Mouse (Mus musculus): ENCODE data around the gene Insl5.

DNA sequence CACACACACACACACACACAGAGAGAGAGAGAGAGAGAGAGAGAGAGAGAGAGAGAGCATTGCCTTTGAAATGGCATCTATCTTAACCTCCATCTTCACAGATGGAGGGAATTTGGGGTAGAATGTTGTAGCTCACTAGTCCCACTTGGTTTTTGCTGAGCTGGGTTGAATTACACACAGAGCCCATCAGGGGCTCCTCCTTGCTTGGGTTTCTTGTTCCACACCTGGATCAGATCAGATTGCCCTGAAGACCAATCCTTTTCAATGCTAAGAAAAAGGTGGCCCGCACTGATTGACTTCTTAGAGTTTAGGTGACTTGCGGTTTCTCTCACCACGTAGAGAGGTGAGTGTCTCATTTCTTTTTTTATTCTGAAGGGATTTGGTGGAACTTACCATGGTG, 35.0 kb downstream of the Insl5 start:
- TF ChIP-seq CTCF (conservative IDR thresholded peaks at IDR 0.05; ENCODE audit: low read length) (no peak), NANOG (IDR thresholded peaks at IDR 0.05; ENCODE audit: borderline replicate concordance, low read length) (no peak), POU5F1 (IDR thresholded peaks at IDR 0.05; ENCODE audit: borderline replicate concordance, low read length) (no peak)
